Mouse (Mus musculus): ENCODE measurements around the gene Abhd17a.

DNA sequence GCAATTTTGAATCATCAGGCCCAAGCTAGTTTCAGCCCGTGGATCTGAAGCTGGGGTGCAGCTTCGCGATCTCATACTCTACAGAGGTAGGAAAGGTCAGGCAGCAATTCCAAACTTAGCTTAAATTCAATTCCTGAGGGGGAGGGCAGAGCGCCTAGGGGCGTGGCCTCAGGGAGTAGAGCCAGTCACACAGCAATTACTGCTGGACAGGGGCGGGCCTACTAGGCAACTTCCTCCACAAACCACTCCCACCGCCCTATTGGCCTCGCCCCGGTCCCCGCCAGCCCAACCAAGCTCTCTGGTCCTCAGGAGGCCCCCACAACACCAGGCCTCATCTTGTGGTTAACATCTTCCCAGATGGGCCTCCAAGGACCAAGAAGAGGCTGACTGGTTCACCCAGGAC lies 20.5 kb downstream of the Abhd17a start:
- TF ChIP-seq MAZ (IDR thresholded peaks at IDR 0.05; ENCODE audit: low read depth, low read length) (no peak), CTCF (conservative IDR thresholded peaks at IDR 0.05 in 1 of 2, IDR thresholded peaks at IDR 0.05 in 1 of 2; ENCODE audit: low read depth in 2 of 2, low read length in 2 of 2) (no peak), RAD21 (IDR thresholded peaks at IDR 0.05; ENCODE audit: low read depth, low read length) (no peak), TBP (conservative IDR thresholded peaks at IDR 0.05; ENCODE audit: low read depth, low read length) (peak; percentile 67; the same call in 1 of the 2 replicates), POLR2A (IDR thresholded peaks at IDR 0.05; ENCODE audit: low read depth, low read length) (peak; percentile 74)

All from CH12.LX (cell line).